Mouse (Mus musculus) megakaryocyte, embryonic 14.5 days (primary cell): Measurements from ENCODE around the gene Trak2.

Experiments
- FLI1 ChIP-seq: IDR thresholded peaks from 2 replicates; pipeline ENCODE4 v1.6.1; 2012; ENCODE audit warnings: low read length, inconsistent platforms, mixed read lengths
- GATA1 ChIP-seq: IDR thresholded peaks from 3 replicates; pipeline ENCODE4 v1.6.1; 2012; ENCODE audit warnings: mixed read lengths, low read length, inconsistent platforms, borderline replicate concordance

- TF ChIP-seq GATA1: no peak
- no peak for TF ChIP-seq FLI1
Measured at GRCm38 (mm10) chr1:58956229-58956628, 17.0 kb downstream of the Trak2 start.
